Comparison of ENCODE assay signal across 8 mouse cellular contexts in the genomic region with DNA sequence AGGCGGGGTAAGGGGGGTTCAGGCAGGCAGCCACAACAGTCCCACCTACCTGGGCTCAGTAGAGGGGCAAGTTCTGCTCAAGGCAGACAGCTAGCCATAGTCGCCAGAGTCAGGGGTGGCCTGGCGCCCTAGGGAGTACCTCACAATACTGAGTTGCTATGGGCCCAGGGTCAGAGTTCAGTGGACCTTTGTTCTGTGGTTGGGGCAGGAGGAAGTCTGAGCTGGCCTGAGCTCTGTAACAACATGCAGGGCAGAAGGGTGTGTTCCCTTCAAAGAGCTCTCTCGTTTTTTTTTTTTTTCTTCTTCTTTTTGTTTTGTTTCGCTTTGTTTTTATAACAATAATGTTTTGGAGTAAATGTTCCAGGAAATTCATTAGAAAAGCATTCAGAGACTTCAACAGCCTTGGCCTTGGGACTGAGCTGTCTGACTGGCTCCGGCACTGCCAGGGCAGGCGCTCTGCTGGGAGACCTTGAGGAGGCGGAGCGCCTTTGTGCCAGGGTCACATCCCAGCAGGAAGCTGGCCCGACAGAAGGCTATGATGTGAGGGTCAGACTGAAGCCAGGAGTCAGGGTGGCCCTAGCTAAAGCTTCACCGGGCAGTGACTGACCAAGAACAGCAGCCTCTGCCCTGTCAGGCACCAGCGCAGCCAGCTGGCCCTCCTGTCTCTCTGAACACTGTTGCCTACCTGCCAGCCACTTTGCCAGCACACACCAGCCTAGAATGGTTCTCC. TPM values are rescaled to one million over a fixed set of nuclear protein-coding genes. Genes with fewer than 3 reads are reported as not detected.
DNase-seq lines count a peak whose midpoint lies in the region; ATAC-seq lines count a peak whose summit lies in the region.

No protein-coding gene starts in this region.

- intact Hi-C loops in heart, postnatal 36 days (cut with DNase I) = no loop called here

- 0 out of 2 replicates have a peak overlapping the region, but pooled peaks have one; percentile 47 for H3K27ac ChIP-seq in midbrain, embryonic 16.5 days (ENCODE audit: low read length)
- H3K27ac ChIP-seq in midbrain, embryonic 13.5 days = no peak overlapping the region; the same call in 1 of the 2 replicates
- H3K27ac ChIP-seq in limb, embryonic 10.5 days = peak overlapping the region; percentile 43; the same call in 1 of the 2 replicates

- 55% methylated on average over 12 of the region's 12 CpGs for WGBS in midbrain, embryonic 16.5 days
- 51% methylated on average over 12 of the region's 12 CpGs for WGBS in midbrain, embryonic 13.5 days
- WGBS in limb, embryonic 10.5 days = 79% methylated on average over 12 of the region's 12 CpGs

- H3K36me3 ChIP-seq in midbrain, embryonic 16.5 days (ENCODE audit: control insufficient read depth, insufficient read depth, low read length) = peaks cover 13% of the 10 kb centered on the region; the same call in 1 of the 2 replicates
- peaks cover 81% of the 10 kb centered on the region for H3K36me3 ChIP-seq in midbrain, embryonic 13.5 days
- peaks cover 46% of the 10 kb centered on the region for H3K36me3 ChIP-seq in limb, embryonic 10.5 days

- DNase-seq in cerebellum, adult 9-10 months = peak; percentile 51
- DNase-seq in heart, postnatal 36 days = peak; percentile 50 to 53
- no peak for DNase-seq in limb, embryonic 10.5 days (ENCODE audit: low spot score)
- peak; percentile 76 for DNase-seq in testis, postnatal 10 days (ENCODE audit: low spot score)
- no peak for DNase-seq in frontal cortex, postnatal 25 days (ENCODE audit: low spot score in 2 of 2)
- DNase-seq in B cell, adult 2 months = no peak

- no peaks in the 10 kb centered on the region for H3K4me1 ChIP-seq in midbrain, embryonic 16.5 days (ENCODE audit: control insufficient read depth, insufficient read depth, low read length)
- H3K4me1 ChIP-seq in midbrain, embryonic 13.5 days (replicated peaks) = no peaks in the 10 kb centered on the region
- peaks cover 5% of the 10 kb centered on the region for H3K4me1 ChIP-seq in limb, embryonic 10.5 days

- no peak overlapping the region for H3K4me3 ChIP-seq in midbrain, embryonic 16.5 days (ENCODE audit: low read depth, low read length)
- no peak overlapping the region for H3K4me3 ChIP-seq in midbrain, embryonic 13.5 days (replicated peaks)
- H3K4me3 ChIP-seq in limb, embryonic 10.5 days = no peak overlapping the region

- no peak overlapping the region for H3K4me2 ChIP-seq in midbrain, embryonic 16.5 days (ENCODE audit: low read length)
- no peak overlapping the region for H3K4me2 ChIP-seq in midbrain, embryonic 13.5 days (replicated peaks)

- H3K9ac ChIP-seq in midbrain, embryonic 16.5 days (ENCODE audit: low read depth, low read length) = no peak overlapping the region
- no peak overlapping the region for H3K9ac ChIP-seq in midbrain, embryonic 13.5 days (replicated peaks)

- no peaks in the 10 kb centered on the region for H3K27me3 ChIP-seq in midbrain, embryonic 16.5 days (ENCODE audit: control insufficient read depth, insufficient read depth, low read depth, low read length)
- no peaks in the 10 kb centered on the region for H3K27me3 ChIP-seq in midbrain, embryonic 13.5 days
- no peaks in the 10 kb centered on the region for H3K27me3 ChIP-seq in limb, embryonic 10.5 days (ENCODE audit: low read depth, poor library complexity, severe bottlenecking)

- no peak for ATAC-seq in midbrain, embryonic 16.5 days
- ATAC-seq in midbrain, embryonic 13.5 days = no peak

- H3K9me3 ChIP-seq in midbrain, embryonic 16.5 days (replicated peaks; ENCODE audit: control insufficient read depth, low read length, poor library complexity, severe bottlenecking) = no peaks in the 10 kb centered on the region
- H3K9me3 ChIP-seq in midbrain, embryonic 13.5 days = no peaks in the 10 kb centered on the region
- H3K9me3 ChIP-seq in limb, embryonic 10.5 days (replicated peaks) = no peaks in the 10 kb centered on the region

RNA-seq across cellular contexts. Expression of a gene that starts 44.7 kb away (rescaled TPM):
- polyA plus RNA-seq in midbrain, embryonic 16.5 days (2015; fragmentation: Nextera tagmentation; extraction: Ambion mirVana) = 45.1 and 45.6 TPM in 2 replicates
- 39.2 and 39.5 TPM in 2 replicates for polyA plus RNA-seq in midbrain, embryonic 13.5 days (2015; fragmentation: Nextera tagmentation; extraction: Ambion mirVana)
- 10 to 100 TPM; 11.0 to 12.2 TPM for total RNA-seq in heart, postnatal 36 days (2021)
- 22.8 and 34.0 TPM in 2 replicates for polyA plus RNA-seq in limb, embryonic 10.5 days (2016; fragmentation: Nextera tagmentation; extraction: Ambion mirVana)

RNA-seq across cellular contexts. Expression of a gene that starts 53.8 kb away (rescaled TPM):
- 2.4 and 2.6 TPM in 2 replicates for polyA plus RNA-seq in midbrain, embryonic 16.5 days (2015; fragmentation: Nextera tagmentation; extraction: Ambion mirVana)
- 1.9 and 2.4 TPM in 2 replicates for polyA plus RNA-seq in midbrain, embryonic 13.5 days (2015; fragmentation: Nextera tagmentation; extraction: Ambion mirVana)
- 1 to 10 TPM; 3.4 to 8.3 TPM for total RNA-seq in heart, postnatal 36 days (2021)
- polyA plus RNA-seq in limb, embryonic 10.5 days (2016; fragmentation: Nextera tagmentation; extraction: Ambion mirVana) = not detected in 2 replicates

Comparison
In these comparisons a context has a peak if more than half of its experiments do, and no peak if none do; other contexts are left out.
1. DNase-seq: peak in cerebellum, adult 9-10 months (single experiment), heart, postnatal 36 days (2 of 2) and testis, postnatal 10 days (single experiment); none in limb, embryonic 10.5 days (single experiment), frontal cortex, postnatal 25 days (0 of 2) and B cell, adult 2 months (0 of 2).